In genomic region chr12:108333481-108333882, GRCm38 (mm10) we compare ENCODE assay signal across 8 mouse cellular contexts. TPM values are rescaled to one million over a fixed set of nuclear protein-coding genes. Genes with fewer than 3 reads are reported as not detected.
DNase-seq lines count a peak whose midpoint lies in the region; ATAC-seq and TF ChIP-seq lines count a peak whose summit lies in the region.

No protein-coding gene starts in this region.

- TF ChIP-seq CTCF in bone marrow, adult 2 months (IDR thresholded peaks at IDR 0.05; ENCODE audit: control insufficient read depth, insufficient read depth, low read length) = no peak
- TF ChIP-seq CTCF in liver, embryonic 14.5 days (IDR thresholded peaks at IDR 0.05; ENCODE audit: low read depth) = no peak
- TF ChIP-seq CTCF in small intestine, adult 2 months (IDR thresholded peaks at IDR 0.05; ENCODE audit: extremely low read depth, insufficient read length, insufficient replicate concordance, low read depth, low read length) = no peak

- no peak for TF ChIP-seq POLR2A in bone marrow, adult 2 months (IDR thresholded peaks at IDR 0.05; ENCODE audit: borderline replicate concordance, control insufficient read depth, low read depth, low read length)
- TF ChIP-seq POLR2A in small intestine, adult 2 months (IDR thresholded peaks at IDR 0.05; ENCODE audit: low read depth, low read length) = no peak

- H3K27me3 ChIP-seq in heart, embryonic 16.5 days (ENCODE audit: control insufficient read depth, insufficient read depth, low read length) = peaks cover 28% of the 10 kb centered on the region
- H3K27me3 ChIP-seq in liver, embryonic 14.5 days (ENCODE audit: control insufficient read depth, insufficient read depth, low read length) = peaks cover 25% of the 10 kb centered on the region
- H3K27me3 ChIP-seq in small intestine, adult 2 months (ENCODE audit: control insufficient read depth, insufficient read depth, low read length) = peaks cover 14% of the 10 kb centered on the region

- peak overlapping the region; percentile 100 for H3K4me2 ChIP-seq in heart, embryonic 16.5 days (ENCODE audit: low read depth, low read length)
- H3K4me2 ChIP-seq in liver, embryonic 14.5 days (ENCODE audit: low read depth) = peak overlapping the region; percentile 65

- no peak overlapping the region for H3K27ac ChIP-seq in bone marrow, adult 2 months (ENCODE audit: control insufficient read depth, insufficient read depth, low read depth, low read length, poor library complexity)
- peak overlapping the region; percentile 68 for H3K27ac ChIP-seq in heart, embryonic 16.5 days (ENCODE audit: low read length)
- H3K27ac ChIP-seq in liver, embryonic 14.5 days = no peak overlapping the region
- H3K27ac ChIP-seq in small intestine, adult 2 months (ENCODE audit: insufficient read depth, low read depth, low read length) = peak overlapping the region; percentile 17; the same call in 1 of the 2 replicates

- TF ChIP-seq EP300 in liver, embryonic 14.5 days (IDR thresholded peaks at IDR 0.05; ENCODE audit: low read depth) = no peak

- no peaks in the 10 kb centered on the region; the same call in none of the 2 replicates for H3K4me1 ChIP-seq in bone marrow, adult 2 months (ENCODE audit: control insufficient read depth, insufficient read depth, low read length)
- peaks cover 15% of the 10 kb centered on the region for H3K4me1 ChIP-seq in heart, embryonic 16.5 days (ENCODE audit: control insufficient read depth, insufficient read depth, low read length)
- 0 out of 4 replicates have a peak, but pooled peaks cover 0 to 4% of the 10 kb centered on the region in 2 experiments for H3K4me1 ChIP-seq in liver, embryonic 14.5 days (replicated peaks; ENCODE audit: control insufficient read depth in 2 of 2, insufficient read depth in 2 of 2, low read length in 1 of 2)
- H3K4me1 ChIP-seq in small intestine, adult 2 months (ENCODE audit: control insufficient read depth, insufficient read depth, insufficient read length, low read length) = peaks cover 8% of the 10 kb centered on the region

- no peaks in the 10 kb centered on the region for H3K9me3 ChIP-seq in heart, embryonic 16.5 days (replicated peaks; ENCODE audit: control insufficient read depth, low read length)
- no peaks in the 10 kb centered on the region for H3K9me3 ChIP-seq in liver, embryonic 14.5 days (ENCODE audit: control insufficient read depth, low read length)

- DNase-seq in frontal cortex, postnatal 14 days (ENCODE audit: low spot score in 2 of 2) = no peak
- no peak for DNase-seq in liver, embryonic 14.5 days (ENCODE audit: low read depth in 3 of 3, low spot score in 3 of 3)
- DNase-seq in left cerebral cortex, postnatal 4 days = no peak
- DNase-seq in kidney, adult 18-20 months = no peak

- WGBS in bone marrow, adult 2 months = under 1% methylated on average over 22 of the region's 22 CpGs
- under 1% methylated on average over 22 of the region's 22 CpGs for WGBS in heart, embryonic 16.5 days
- WGBS in liver, embryonic 14.5 days (ENCODE audit: insufficient replicate concordance) = under 1% methylated on average over 22 of the region's 22 CpGs
- WGBS in small intestine, adult 2 months = 1% methylated on average over 22 of the region's 22 CpGs

- intact Hi-C loops in left cerebral cortex, postnatal 4 days (cut with DNase I) = loop anchor here (5.0 kb wide), 1 partner anchor 159 kb away; no protein-coding TSS in a partner anchor

- ATAC-seq in frontal cortex, adult (ENCODE audit: low TSS enrichment) = peak; percentile 15
- peak; percentile 3; the same call in 1 of the 2 replicates for ATAC-seq in heart, embryonic 16.5 days (replicated peaks; ENCODE audit: extremely low read depth, insufficient read depth, low FRiP score)
- ATAC-seq in liver, embryonic 14.5 days (ENCODE audit: insufficient read depth) = peak; percentile 54

- H3K9ac ChIP-seq in heart, embryonic 16.5 days (ENCODE audit: low read length) = peak overlapping the region; percentile 63
- no peak overlapping the region for H3K9ac ChIP-seq in liver, embryonic 14.5 days (replicated peaks)

- H3K4me3 ChIP-seq in bone marrow, adult 2 months (replicated peaks; ENCODE audit: control insufficient read depth, low read depth, low read length) = peak overlapping the region; percentile 15
- peak overlapping the region; percentile 79 for H3K4me3 ChIP-seq in heart, embryonic 16.5 days (ENCODE audit: low read length)
- H3K4me3 ChIP-seq in liver, embryonic 14.5 days (ENCODE audit: insufficient read depth in 1 of 2, low read depth in 2 of 2, low read length in 2 of 2) = peak overlapping the region; percentile 16 to 28
- H3K4me3 ChIP-seq in small intestine, adult 2 months (ENCODE audit: low read depth, low read length) = peak overlapping the region; percentile 53

- no peaks in the 10 kb centered on the region for H3K36me3 ChIP-seq in heart, embryonic 16.5 days (ENCODE audit: control insufficient read depth, insufficient read depth)
- H3K36me3 ChIP-seq in liver, embryonic 14.5 days (replicated peaks; ENCODE audit: control insufficient read depth, insufficient read depth, low read depth) = no peaks in the 10 kb centered on the region
- no peaks in the 10 kb centered on the region for H3K36me3 ChIP-seq in small intestine, adult 2 months (ENCODE audit: control insufficient read depth, insufficient read depth, low read length)

RNA-seq across cellular contexts. Expression of gene Cyp46a1, which starts 0.7 kb away (rescaled TPM):
- 0.72 TPM in 1 of 2 replicates, not detected in the other for polyA plus RNA-seq in bone marrow, adult 2 months (2011; ENCODE audit: insufficient read depth, insufficient read length, low replicate concordance, missing spikeins)
- 4.9 TPM in 2 replicates for polyA plus RNA-seq in heart, embryonic 16.5 days (2015; fragmentation: Nextera tagmentation; extraction: Ambion mirVana)
- 0.48 and 0.52 TPM in 2 replicates for polyA plus RNA-seq in liver, embryonic 14.5 days (2012; rRNA removed)
- 0.11 and 0.13 TPM in 2 replicates for polyA plus RNA-seq in liver, embryonic 14.5 days (2014; fragmentation: Nextera tagmentation; extraction: Ambion mirVana)
- polyA plus RNA-seq in small intestine, adult 2 months (2012; rRNA removed) = 0.51 and 1.2 TPM in 2 replicates
- 10 to 100 TPM; 65.7 to 78.6 TPM for total RNA-seq in left cerebral cortex, postnatal 4 days (2021)

RNA-seq across cellular contexts. Expression of gene Hhipl1, which starts 27.4 kb away (rescaled TPM):
- 0.18 TPM in 1 of 2 replicates, not detected in the other for polyA plus RNA-seq in bone marrow, adult 2 months (2011; ENCODE audit: insufficient read depth, insufficient read length, low replicate concordance, missing spikeins)
- 0.84 and 0.95 TPM in 2 replicates for polyA plus RNA-seq in heart, embryonic 16.5 days (2015; fragmentation: Nextera tagmentation; extraction: Ambion mirVana)
- 0.02 and 0.03 TPM in 2 replicates for polyA plus RNA-seq in liver, embryonic 14.5 days (2012; rRNA removed)
- polyA plus RNA-seq in liver, embryonic 14.5 days (2014; fragmentation: Nextera tagmentation; extraction: Ambion mirVana) = not detected in 2 replicates
- polyA plus RNA-seq in small intestine, adult 2 months (2012; rRNA removed) = 0.76 and 1.1 TPM in 2 replicates
- total RNA-seq in left cerebral cortex, postnatal 4 days (2021) = 1 to 10 TPM; 6.3 to 6.6 TPM

RNA-seq across cellular contexts. Expression of gene Eml1, which starts 37.3 kb away (rescaled TPM):
- 0.56 and 4.7 TPM in 2 replicates for polyA plus RNA-seq in bone marrow, adult 2 months (2011; ENCODE audit: insufficient read depth, insufficient read length, low replicate concordance, missing spikeins)
- polyA plus RNA-seq in heart, embryonic 16.5 days (2015; fragmentation: Nextera tagmentation; extraction: Ambion mirVana) = 84.9 and 87.0 TPM in 2 replicates
- 1.8 and 2.5 TPM in 2 replicates for polyA plus RNA-seq in liver, embryonic 14.5 days (2012; rRNA removed)
- 3.3 and 4.1 TPM in 2 replicates for polyA plus RNA-seq in liver, embryonic 14.5 days (2014; fragmentation: Nextera tagmentation; extraction: Ambion mirVana)
- polyA plus RNA-seq in small intestine, adult 2 months (2012; rRNA removed) = 10.1 and 19.8 TPM in 2 replicates
- 10 to 100 TPM; 93.3 to 99.0 TPM for total RNA-seq in left cerebral cortex, postnatal 4 days (2021)

RNA-seq across cellular contexts. Expression of gene Ccdc85c, which starts 58.3 kb away (rescaled TPM):
- polyA plus RNA-seq in bone marrow, adult 2 months (2011; ENCODE audit: insufficient read depth, insufficient read length, low replicate concordance, missing spikeins) = 0.83 and 2.7 TPM in 2 replicates
- polyA plus RNA-seq in heart, embryonic 16.5 days (2015; fragmentation: Nextera tagmentation; extraction: Ambion mirVana) = 4.2 and 4.6 TPM in 2 replicates
- 1.8 TPM in 2 replicates for polyA plus RNA-seq in liver, embryonic 14.5 days (2012; rRNA removed)
- polyA plus RNA-seq in liver, embryonic 14.5 days (2014; fragmentation: Nextera tagmentation; extraction: Ambion mirVana) = 1.8 TPM in 2 replicates
- 58.8 and 100 TPM in 2 replicates for polyA plus RNA-seq in small intestine, adult 2 months (2012; rRNA removed)
- 10 to 100 TPM; 60.2 to 64.1 TPM for total RNA-seq in left cerebral cortex, postnatal 4 days (2021)

Comparison
In these comparisons a context has a peak if more than half of its experiments do, and no peak if none do; other contexts are left out.
1. ATAC-seq: peak in every context shown above with its lines; median percentile 54 in liver, embryonic 14.5 days; 15 in frontal cortex, adult; 3 in heart, embryonic 16.5 days.
2. H3K27ac ChIP-seq: peak in heart, embryonic 16.5 days (single experiment) and small intestine, adult 2 months (single experiment); none in bone marrow, adult 2 months (single experiment) and liver, embryonic 14.5 days (single experiment).
3. H3K4me3 ChIP-seq: peak in every context shown above with its lines; median percentile 79 in heart, embryonic 16.5 days; 53 in small intestine, adult 2 months; 22 in liver, embryonic 14.5 days; 15 in bone marrow, adult 2 months.